Mouse (Mus musculus) lung, adult 2 months (tissue): ENCODE results near the gene Arid2. TPM values are rescaled to one million over a fixed set of nuclear protein-coding genes. Genes with fewer than 3 reads are reported as not detected.
"Not testable (repeated sequence)": the region's sequence is repeated elsewhere in the genome, so short reads cannot be mapped to it uniquely, and the experiment has no call there.

ENCODE experiments used
- DNase-seq: peaks from one replicate; pipeline ENCODE4 v3.0.0; 2022
- H3K4me1 ChIP-seq: fragments of 200-500 bp; 2 replicates; pipeline ENCODE4 v1.6.1; 2011; ENCODE audit warnings: low read length; ENCODE audit not compliant: control insufficient read depth, insufficient read depth
- H3K4me3 ChIP-seq: fragments of 200-500 bp; replicated peaks from 2 replicates; pipeline ENCODE3; 2011; ENCODE audit warnings: low read depth, mild to moderate bottlenecking, control low read depth, low read length; ENCODE audit errors: extremely low read depth
- CTCF ChIP-seq: fragments of 200-500 bp; IDR thresholded peaks from 2 replicates; pipeline ENCODE4 v1.5.1; 2011; ENCODE audit warnings: mild to moderate bottlenecking, low read length, control low read depth; ENCODE audit not compliant: insufficient read depth
- POLR2A ChIP-seq: fragments of 200-500 bp; IDR thresholded peaks from 2 replicates; pipeline ENCODE4 v1.6.1; 2011; ENCODE audit warnings: low read depth, mild to moderate bottlenecking, control low read depth, low read length, borderline replicate concordance; ENCODE audit errors: extremely low read depth
- WGBS: fragments of 180-500 bp; shearing (Covaris S2); methylation state at CpG from one replicate; pipeline ENCODE4 v1.1.7; 2018; 5-methylcytosine and 5-hydroxymethylcytosine counted together
- polyA plus RNA-seq: library from polyadenylated mRNA; depleted of rRNA; stranded (reverse); fragments of >200 nt; gene quantifications from 2 replicates; pipeline ENCODE4 v1.2.3, GENCODE M21; 2012; rRNA removed

Gene Arid2
- polyA plus RNA-seq, 1 experiment, result 17.4 TPM

DNA sequence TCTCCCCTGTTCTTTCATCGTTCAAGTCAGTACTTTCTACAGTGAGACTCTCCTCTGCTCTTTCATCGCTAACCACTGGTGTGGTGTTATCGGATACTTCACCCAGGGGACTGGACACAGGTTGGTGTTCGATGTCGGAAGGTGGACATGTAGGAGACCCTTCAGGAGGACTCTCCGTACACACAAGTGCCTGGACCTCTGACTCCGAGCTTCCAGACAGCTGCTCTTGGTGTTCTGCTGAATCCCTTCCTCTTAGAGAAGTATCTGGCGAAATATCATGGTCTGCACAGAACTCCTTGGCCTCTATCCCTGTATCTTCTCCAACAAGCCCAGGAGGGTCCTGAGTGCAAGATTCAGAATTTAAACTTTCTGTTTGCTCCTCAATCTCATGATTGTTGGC is 132.6 kb downstream of the Arid2 start:
- Histone ChIP-seq H3K4me1 (no peaks in the 10 kb centered on the region), H3K4me3 (no peak overlapping the region)
- DNase-seq, result no peak
- WGBS, result 93% methylated on average over 8 of the region's 8 CpGs
- TF ChIP-seq POLR2A (no peak), CTCF (no peak)

DNA sequence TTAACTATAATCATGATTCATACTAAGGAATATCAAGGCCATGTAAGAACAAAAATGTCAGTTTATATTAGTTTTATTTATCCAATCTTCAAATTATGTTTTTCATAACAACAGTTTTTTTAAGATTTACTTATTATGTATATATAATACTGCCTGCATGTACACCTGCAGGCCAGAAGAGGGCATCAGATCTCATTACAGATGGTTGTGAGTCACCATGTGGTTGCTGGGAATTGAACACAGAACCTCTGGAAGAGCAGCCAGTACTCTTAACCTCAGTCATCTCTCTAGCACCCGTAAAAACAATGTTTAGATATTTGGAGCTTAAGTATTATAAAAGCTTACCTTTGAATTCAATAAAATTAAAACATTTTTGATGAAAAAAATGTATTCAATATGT is 146.9 kb downstream of the Arid2 start:
- TF ChIP-seq CTCF (no peak), POLR2A (no peak)
- 95% methylated on average over 1 of the region's 1 CpGs for WGBS

DNA sequence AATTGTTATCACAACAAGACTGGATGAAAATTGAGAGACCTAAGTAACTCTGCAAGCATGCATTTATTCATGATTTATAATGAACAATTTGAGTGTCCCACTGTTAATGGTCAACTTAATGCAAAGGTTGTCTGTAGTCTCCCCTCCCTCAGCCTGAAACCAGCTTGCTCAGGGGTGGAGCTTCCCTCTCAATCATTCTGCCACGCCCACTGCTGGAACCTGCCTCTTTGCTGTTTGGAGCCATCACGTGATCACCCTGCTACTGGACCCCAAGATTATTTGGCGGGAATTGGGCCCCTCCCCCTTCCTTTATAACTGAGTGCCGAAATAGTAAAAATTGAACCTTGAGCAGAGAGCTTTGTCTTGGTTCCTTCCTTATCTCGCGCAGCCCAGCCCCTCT is 154.2 kb downstream of the Arid2 start:
- not testable (repeated sequence) for H3K4me3 ChIP-seq, H3K4me1 ChIP-seq, DNase-seq
- WGBS, result 81% methylated on average over 6 of the region's 6 CpGs

More for the DNA sequence above, 146.9 kb downstream of the Arid2 start:
- no peak for DNase-seq
- no peaks in the 10 kb centered on the region for H3K4me1 ChIP-seq
- H3K4me3 ChIP-seq, result no peak overlapping the region

DNA sequence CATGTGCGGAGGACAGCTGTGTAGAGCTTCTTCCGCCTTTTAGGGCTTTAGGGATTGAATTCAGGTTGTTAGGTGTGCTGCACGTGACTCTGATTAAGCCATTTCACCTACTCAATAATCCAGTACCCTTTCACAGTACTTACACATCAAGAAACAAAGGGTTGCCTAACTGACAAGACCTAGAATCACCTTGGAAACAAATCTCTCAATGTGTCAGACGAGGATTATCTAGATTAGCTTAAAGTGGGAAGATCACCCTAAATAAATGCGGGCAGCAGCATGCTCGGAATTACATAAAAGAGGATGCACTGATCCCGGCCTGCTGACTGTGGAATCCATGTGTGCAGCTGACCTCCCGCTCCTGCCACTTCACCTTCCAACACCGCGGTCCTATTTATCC is 159.5 kb downstream of the Arid2 start:
- no peaks in the 10 kb centered on the region for H3K4me1 ChIP-seq
- no peak for DNase-seq
- no peak overlapping the region for H3K4me3 ChIP-seq
- TF ChIP-seq CTCF (no peak), POLR2A (no peak)
- WGBS, result 86% methylated on average over 10 of the region's 10 CpGs

DNA sequence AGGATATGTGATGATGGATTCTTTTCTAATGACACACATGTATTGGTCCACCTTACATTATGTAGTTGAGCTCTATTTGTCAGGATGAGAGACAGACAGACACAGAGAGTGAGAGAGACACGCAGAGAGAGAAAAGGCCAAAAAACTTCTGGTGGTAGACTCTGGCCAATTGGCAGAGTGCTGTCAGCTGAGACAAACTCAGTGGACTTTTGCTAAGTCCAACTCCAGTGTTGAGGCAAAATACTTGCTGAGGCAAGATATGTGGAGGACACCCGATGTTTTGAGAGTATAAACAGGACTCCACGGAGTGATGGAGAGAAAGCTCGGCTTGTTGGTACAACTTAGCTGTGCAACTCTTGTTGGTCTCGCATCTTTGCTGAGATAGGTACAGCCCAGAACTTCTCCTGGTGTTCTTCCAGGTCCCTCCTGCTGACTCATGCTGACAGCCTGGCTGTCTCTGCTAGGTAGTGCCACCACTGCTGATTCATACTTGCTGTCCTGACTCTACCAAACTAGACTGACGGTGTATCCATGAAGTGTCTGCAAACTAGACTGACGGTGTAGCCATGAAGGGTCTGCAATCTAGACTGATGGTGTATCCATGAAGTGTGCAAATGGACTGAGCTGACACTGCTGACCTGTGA is 161.5 kb downstream of the Arid2 start:
- H3K4me3 ChIP-seq, result no peak overlapping the region
- no peak for TF ChIP-seq POLR2A
- no peak for TF ChIP-seq CTCF
- H3K4me1 ChIP-seq, result peaks cover under 1% of the 10 kb centered on the region; the same call in 1 of the 2 replicates
- DNase-seq, result no peak
- 74% methylated on average over 7 of the region's 7 CpGs for WGBS

DNA sequence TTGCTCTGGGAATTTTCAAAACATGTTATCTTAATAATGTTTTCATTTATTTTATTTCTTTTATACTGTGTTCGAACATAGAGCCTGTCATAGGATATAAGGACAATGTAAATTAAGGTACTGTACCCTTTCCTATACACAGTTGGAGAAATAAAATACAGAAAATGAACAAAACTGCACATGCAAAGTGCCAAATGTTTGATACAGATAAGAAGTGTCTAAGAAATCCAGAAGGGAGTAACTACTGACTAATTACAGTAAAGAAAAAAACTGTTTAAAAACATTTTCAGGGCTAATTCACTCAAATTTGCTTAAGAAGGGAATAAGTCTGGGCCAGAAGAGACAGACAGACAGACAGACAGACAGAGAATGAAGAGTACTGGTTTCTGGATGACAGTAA is 166.0 kb downstream of the Arid2 start:
- Histone ChIP-seq H3K4me1 (peaks cover 11% of the 10 kb centered on the region), H3K4me3 (no peak overlapping the region)
- TF ChIP-seq CTCF, result no peak
- no peak for TF ChIP-seq POLR2A
- 70% methylated on average over 1 of the region's 1 CpGs for WGBS
- no peak for DNase-seq

Other genes with a start within 250 kb of the Arid2 start
- 21.3 and 24.6 TPM in 2 replicates for gene Scaf11, start 173.3 kb downstream of the Arid2 start, polyA plus RNA-seq